Comparison of ENCODE assay signal across 14 mouse cellular contexts in the genomic region with DNA sequence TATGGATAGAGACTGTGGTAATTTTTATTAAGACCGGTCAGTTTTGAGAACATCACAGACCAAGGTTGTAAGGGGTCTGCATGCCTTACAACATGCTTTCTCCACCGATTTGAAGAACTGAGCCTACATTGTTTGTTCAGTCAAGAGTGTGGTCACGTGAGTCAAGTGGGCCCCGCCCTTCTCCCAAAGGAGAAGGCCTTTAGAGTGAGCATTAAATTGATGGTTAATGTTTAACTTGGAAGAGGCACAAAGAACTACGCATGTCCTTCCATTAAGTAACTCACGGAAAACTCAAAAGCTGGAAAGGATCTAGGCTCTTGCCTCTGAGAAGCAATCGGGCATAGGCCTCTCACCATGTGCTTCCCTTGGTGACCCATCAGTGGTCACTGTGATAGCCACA. TPM values are rescaled to one million over a fixed set of nuclear protein-coding genes. Genes with fewer than 3 reads are reported as not detected.
DNase-seq lines count a peak whose midpoint lies in the region; TF ChIP-seq lines count a peak whose summit lies in the region.
"Had no signal": no experiment of that assay in that cellular context is flagged by ENCODE, and none has a peak within 500 bp of the region (broad histone marks: within the 10 kb centered on the region; RNA-seq: fewer than 3 reads in every experiment).

No protein-coding gene starts in this region.

- no peaks in the 10 kb centered on the region for H3K79me2 ChIP-seq in C2C12 (ENCODE audit: control insufficient read depth, insufficient read depth)

- no peaks in the 10 kb centered on the region for H3K27me3 ChIP-seq in C2C12 (ENCODE audit: control insufficient read depth, insufficient read depth, insufficient read length)
- H3K27me3 ChIP-seq: forebrain, embryonic 15.5 days; heart, embryonic 12.5 days; Patski had no signal

- H3ac ChIP-seq in C2C12 (ENCODE audit: control insufficient read depth, insufficient read length, low read depth), result no peak overlapping the region

- H3K36me3 ChIP-seq in C2C12 (ENCODE audit: control insufficient read depth, insufficient read depth), result no peaks in the 10 kb centered on the region
- H3K36me3 ChIP-seq: forebrain, embryonic 15.5 days; heart, embryonic 12.5 days; hindbrain, embryonic 10.5 days; midbrain, embryonic 10.5 days had no signal

- DNase-seq in heart, adult 11 months, result peak; percentile 35
- DNase-seq in heart, postnatal 36 days, result no peak
- DNase-seq in kidney, postnatal 25 days, result peak; percentile 48 to 65
- DNase-seq in lung, postnatal 25 days (ENCODE audit: low spot score), result peak; percentile 45
- no peak for DNase-seq in right cerebral cortex, adult 18-20 months
- DNase-seq in urinary bladder, postnatal 36 days (ENCODE audit: low spot score in 2 of 2), result no peak
- no peak for DNase-seq in cerebellum, adult 8-10 months
- DNase-seq: cerebellum, adult 11 months had no signal

- intact Hi-C loops in heart, postnatal 36 days (cut with DNase I), result no loop called here

- no peak for TF ChIP-seq CTCF in C2C12 (IDR thresholded peaks at IDR 0.05; ENCODE audit: control insufficient read depth, insufficient read depth, insufficient read length)

- H3K4me3 ChIP-seq in C2C12 (ENCODE audit: insufficient read depth, poor library complexity, severe bottlenecking), result no peak overlapping the region
- H3K4me3 ChIP-seq: forebrain, embryonic 15.5 days; heart, embryonic 12.5 days; hindbrain, embryonic 10.5 days; midbrain, embryonic 10.5 days had no signal

- H3K79me3 ChIP-seq in C2C12 (ENCODE audit: low read depth), result no peaks in the 10 kb centered on the region

TF ChIP-seq in C2C12, 6 proteins besides CTCF, POLR2A, EP300 and RAD21:
- TF ChIP-seq USF1 (IDR thresholded peaks at IDR 0.05; ENCODE audit: low read depth) (peak; percentile 12), MYOG (IDR thresholded peaks at IDR 0.05; ENCODE audit: control insufficient read depth, extremely low read depth, insufficient read length) (no peak)

RNA-seq across cellular contexts. Expression of a gene that starts 5.8 kb away (rescaled TPM):
- 1 to 10 TPM; 3.5 to 4.2 TPM for total RNA-seq in heart, postnatal 36 days (2021)
- 0.84 TPM for polyA plus RNA-seq in C2C12 (2012; fragmentation: generic; extraction: Trizol)

RNA-seq across cellular contexts. Expression of a gene that starts 33.3 kb away (rescaled TPM):
- total RNA-seq in heart, postnatal 36 days (2021), result 10 to 100 TPM; 13.2 to 22.4 TPM
- not detected for polyA plus RNA-seq in C2C12 (2012; fragmentation: generic; extraction: Trizol)
- polyA plus RNA-seq: Patski had no signal

Comparison
In these comparisons a context has a peak if more than half of its experiments do, and no peak if none do; other contexts are left out.
1. DNase-seq: peak in heart, adult 11 months (single experiment), kidney, postnatal 25 days (2 of 2) and lung, postnatal 25 days (single experiment); none in heart, postnatal 36 days (0 of 2), right cerebral cortex, adult 18-20 months (single experiment), urinary bladder, postnatal 36 days (0 of 2) and cerebellum, adult 8-10 months (single experiment).